Mouse (Mus musculus): ENCODE results near the gene Fkbp10. TPM values are rescaled to one million over a fixed set of nuclear protein-coding genes. Genes with fewer than 3 reads are reported as not detected.

The Fkbp10 gene
- polyA plus RNA-seq, 1 experiment, result 10.0 TPM

DNA sequence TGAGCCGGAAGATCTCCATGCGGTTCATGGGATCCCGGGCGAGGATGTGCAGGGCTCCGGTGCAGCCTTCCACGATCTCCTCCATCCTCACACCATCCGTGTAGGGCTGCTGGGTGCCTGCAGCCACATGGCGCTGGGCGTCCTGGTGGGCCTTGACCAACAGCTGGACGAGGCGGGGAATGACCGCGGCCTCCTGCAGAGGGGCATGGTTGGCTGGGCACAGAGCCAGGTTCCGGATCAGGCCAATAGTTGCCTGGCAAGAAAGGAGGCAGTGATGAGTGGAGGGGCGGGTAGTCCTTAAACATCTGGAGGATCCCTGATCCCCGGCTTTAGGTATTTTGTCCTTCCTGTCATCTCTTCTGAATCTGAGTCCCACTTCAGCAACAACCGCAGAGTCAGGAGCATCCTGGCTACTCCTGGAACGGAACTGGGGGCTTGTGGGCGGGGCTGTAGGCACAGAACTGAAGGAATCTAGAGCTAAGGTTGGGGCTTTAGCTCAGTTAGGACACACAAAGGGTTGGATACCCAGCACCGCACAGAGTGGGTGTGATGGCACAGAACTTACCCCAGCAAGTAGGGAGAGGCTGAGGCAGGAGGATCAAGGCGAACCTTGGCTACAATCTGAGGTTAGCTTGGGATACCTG is 38.6 kb upstream of the Fkbp10 start:
- TF ChIP-seq CTCF (IDR thresholded peaks at IDR 0.05; ENCODE audit: extremely low read depth, insufficient read length, insufficient replicate concordance, low read depth, low read length) (no peak), POLR2A (IDR thresholded peaks at IDR 0.05; ENCODE audit: low read depth, low read length) (no peak)
- no peaks in the 10 kb centered on the region; the same call in 1 of the 2 replicates for H3K4me1 ChIP-seq (ENCODE audit: control insufficient read depth, insufficient read depth, insufficient read length, low read length)
- WGBS, result 88% methylated on average over 21 of the region's 21 CpGs
- H3K4me3 ChIP-seq (ENCODE audit: low read depth, low read length), result no peak overlapping the region
- H3K27ac ChIP-seq (ENCODE audit: insufficient read depth, low read depth, low read length), result no peak overlapping the region
- peaks cover 86% of the 10 kb centered on the region for H3K36me3 ChIP-seq (ENCODE audit: control insufficient read depth, insufficient read depth, low read length)
- no peaks in the 10 kb centered on the region for H3K27me3 ChIP-seq (ENCODE audit: control insufficient read depth, insufficient read depth, low read length)

DNA sequence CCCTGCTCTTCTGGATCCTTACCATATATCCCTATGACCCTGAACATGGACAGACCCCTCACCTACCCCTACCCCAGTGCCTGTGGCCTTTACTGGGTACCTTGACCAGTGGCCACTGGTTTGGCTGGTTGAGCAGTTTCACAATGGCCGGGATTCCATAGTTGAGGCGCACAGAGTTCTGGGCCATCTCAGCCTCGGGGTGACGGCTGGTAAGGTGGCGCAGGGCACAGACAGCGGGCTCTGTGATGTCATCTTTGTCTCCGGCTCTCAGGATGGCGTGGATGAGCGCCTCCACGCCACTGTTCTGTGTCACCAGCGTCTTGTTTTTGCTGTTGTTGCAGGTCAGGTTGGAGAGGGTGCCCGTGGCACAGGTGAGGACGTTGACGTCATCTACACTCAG is 37.5 kb upstream of the Fkbp10 start:
- no peak overlapping the region for H3K4me3 ChIP-seq (ENCODE audit: low read depth, low read length)
- no peak overlapping the region for H3K27ac ChIP-seq (ENCODE audit: insufficient read depth, low read depth, low read length)
- H3K4me1 ChIP-seq (ENCODE audit: control insufficient read depth, insufficient read depth, insufficient read length, low read length), result no peaks in the 10 kb centered on the region; the same call in 1 of the 2 replicates
- 95% methylated on average over 14 of the region's 14 CpGs for WGBS
- H3K36me3 ChIP-seq (ENCODE audit: control insufficient read depth, insufficient read depth, low read length), result peaks cover 85% of the 10 kb centered on the region
- TF ChIP-seq POLR2A (IDR thresholded peaks at IDR 0.05; ENCODE audit: low read depth, low read length) (no peak), CTCF (IDR thresholded peaks at IDR 0.05; ENCODE audit: extremely low read depth, insufficient read length, insufficient replicate concordance, low read depth, low read length) (no peak)
- H3K27me3 ChIP-seq (ENCODE audit: control insufficient read depth, insufficient read depth, low read length), result no peaks in the 10 kb centered on the region

DNA sequence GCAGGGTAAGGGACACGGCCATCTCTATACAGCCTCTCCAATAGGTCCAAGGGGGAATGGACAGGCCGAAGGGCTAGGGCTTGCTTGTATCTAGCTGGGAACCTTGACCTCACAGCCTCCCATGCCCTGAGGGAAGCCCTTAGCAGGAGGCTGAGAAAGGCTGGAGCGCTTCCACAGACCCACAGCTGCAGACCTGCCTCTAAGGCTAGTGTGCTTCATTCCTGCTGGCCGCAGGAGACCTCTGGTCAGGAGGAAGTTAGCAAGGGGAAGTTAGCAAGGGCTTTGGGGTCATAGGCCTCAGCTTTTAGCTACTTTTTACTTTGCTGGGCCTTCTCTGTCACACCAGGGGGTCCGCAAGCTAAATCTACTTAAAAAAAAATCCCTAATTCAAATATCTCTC is 37.1 kb upstream of the Fkbp10 start:
- Histone ChIP-seq H3K36me3 (ENCODE audit: control insufficient read depth, insufficient read depth, low read length) (peaks cover 85% of the 10 kb centered on the region), H3K27ac (ENCODE audit: insufficient read depth, low read depth, low read length) (no peak overlapping the region), H3K27me3 (ENCODE audit: control insufficient read depth, insufficient read depth, low read length) (no peaks in the 10 kb centered on the region), H3K4me1 (ENCODE audit: control insufficient read depth, insufficient read depth, insufficient read length, low read length) (no peaks in the 10 kb centered on the region; the same call in 1 of the 2 replicates), H3K4me3 (ENCODE audit: low read depth, low read length) (no peak overlapping the region)
- WGBS, result 91% methylated on average over 5 of the region's 5 CpGs
- TF ChIP-seq POLR2A (IDR thresholded peaks at IDR 0.05; ENCODE audit: low read depth, low read length), result no peak
- TF ChIP-seq CTCF (IDR thresholded peaks at IDR 0.05; ENCODE audit: extremely low read depth, insufficient read length, insufficient replicate concordance, low read depth, low read length), result no peak

DNA sequence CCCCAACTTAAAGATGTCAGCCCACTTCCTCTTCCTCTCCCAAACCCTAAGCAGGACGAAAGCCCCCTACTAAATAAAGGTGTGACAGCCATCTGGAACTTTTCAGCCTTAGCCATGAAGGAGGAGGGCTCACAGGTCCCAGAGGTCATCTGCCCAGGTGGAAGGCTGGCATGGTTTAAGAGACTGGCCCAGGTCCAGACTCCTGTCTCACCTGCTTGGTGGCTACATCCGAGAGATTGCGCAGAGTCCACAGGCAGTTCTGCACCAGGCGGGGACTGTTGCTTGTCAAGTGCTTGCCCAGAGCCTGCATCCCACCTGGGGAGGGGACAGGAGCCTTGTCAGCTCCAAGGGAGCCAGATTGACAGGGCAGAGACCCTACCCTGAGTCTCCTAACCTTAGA is 36.2 kb upstream of the Fkbp10 start:
- H3K27me3 ChIP-seq (ENCODE audit: control insufficient read depth, insufficient read depth, low read length), result no peaks in the 10 kb centered on the region
- H3K4me1 ChIP-seq (ENCODE audit: control insufficient read depth, insufficient read depth, insufficient read length, low read length), result no peaks in the 10 kb centered on the region; the same call in 1 of the 2 replicates
- 76% methylated on average over 4 of the region's 4 CpGs for WGBS
- no peak overlapping the region for H3K27ac ChIP-seq (ENCODE audit: insufficient read depth, low read depth, low read length)
- TF ChIP-seq POLR2A (IDR thresholded peaks at IDR 0.05; ENCODE audit: low read depth, low read length), result no peak
- TF ChIP-seq CTCF (IDR thresholded peaks at IDR 0.05; ENCODE audit: extremely low read depth, insufficient read length, insufficient replicate concordance, low read depth, low read length), result no peak
- H3K4me3 ChIP-seq (ENCODE audit: low read depth, low read length), result no peak overlapping the region
- H3K36me3 ChIP-seq (ENCODE audit: control insufficient read depth, insufficient read depth, low read length), result peaks cover 84% of the 10 kb centered on the region

DNA sequence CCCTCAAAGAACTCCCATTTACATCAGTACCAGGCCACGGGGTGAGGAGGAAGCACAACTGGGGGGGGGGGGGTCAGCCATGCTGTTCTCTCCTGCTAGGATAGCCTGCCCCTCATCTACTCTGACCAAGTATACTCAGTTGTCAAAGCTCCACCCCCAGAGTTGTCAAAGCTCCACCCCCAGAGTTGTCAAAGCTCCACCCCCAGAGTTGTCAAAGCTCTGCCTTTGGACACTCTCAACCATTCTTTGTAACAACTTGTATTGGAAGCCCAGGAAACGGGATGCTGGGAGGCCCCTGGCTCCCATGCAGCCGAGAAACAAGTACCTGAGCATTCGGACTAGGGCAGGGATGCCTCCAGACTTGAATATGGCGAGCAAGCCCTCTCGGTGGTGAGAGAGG is 32.8 kb upstream of the Fkbp10 start:
- Histone ChIP-seq H3K36me3 (ENCODE audit: control insufficient read depth, insufficient read depth, low read length) (peaks cover 79% of the 10 kb centered on the region), H3K4me1 (ENCODE audit: control insufficient read depth, insufficient read depth, insufficient read length, low read length) (peaks cover 14% of the 10 kb centered on the region), H3K4me3 (ENCODE audit: low read depth, low read length) (no peak overlapping the region), H3K27ac (ENCODE audit: insufficient read depth, low read depth, low read length) (no peak overlapping the region), H3K27me3 (ENCODE audit: control insufficient read depth, insufficient read depth, low read length) (no peaks in the 10 kb centered on the region)
- 90% methylated on average over 6 of the region's 6 CpGs for WGBS
- no peak for TF ChIP-seq POLR2A (IDR thresholded peaks at IDR 0.05; ENCODE audit: low read depth, low read length)
- no peak for TF ChIP-seq CTCF (IDR thresholded peaks at IDR 0.05; ENCODE audit: extremely low read depth, insufficient read length, insufficient replicate concordance, low read depth, low read length)

DNA sequence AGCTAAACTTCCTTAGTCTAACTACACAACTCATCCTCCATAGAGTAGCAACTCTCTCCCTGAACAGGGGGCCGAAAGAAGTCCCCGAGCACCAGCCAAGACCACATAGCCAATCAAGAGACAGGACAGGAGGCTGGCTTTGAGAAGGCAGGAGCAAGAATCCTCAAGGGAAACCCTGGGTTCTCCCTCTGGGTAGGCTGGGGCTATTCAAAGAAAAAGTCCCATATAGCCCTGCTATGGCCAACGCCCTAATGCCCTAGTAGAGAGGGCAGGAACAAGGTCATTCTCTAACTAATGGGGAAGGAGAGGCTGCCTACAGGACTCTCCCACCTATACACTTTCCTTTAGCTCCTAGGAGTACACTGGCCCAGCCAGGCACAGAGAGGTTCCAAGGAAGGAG is 30.5 kb upstream of the Fkbp10 start:
- 96% methylated on average over 3 of the region's 3 CpGs for WGBS
- Histone ChIP-seq H3K4me3 (ENCODE audit: low read depth, low read length) (no peak overlapping the region), H3K27me3 (ENCODE audit: control insufficient read depth, insufficient read depth, low read length) (no peaks in the 10 kb centered on the region)

DNA sequence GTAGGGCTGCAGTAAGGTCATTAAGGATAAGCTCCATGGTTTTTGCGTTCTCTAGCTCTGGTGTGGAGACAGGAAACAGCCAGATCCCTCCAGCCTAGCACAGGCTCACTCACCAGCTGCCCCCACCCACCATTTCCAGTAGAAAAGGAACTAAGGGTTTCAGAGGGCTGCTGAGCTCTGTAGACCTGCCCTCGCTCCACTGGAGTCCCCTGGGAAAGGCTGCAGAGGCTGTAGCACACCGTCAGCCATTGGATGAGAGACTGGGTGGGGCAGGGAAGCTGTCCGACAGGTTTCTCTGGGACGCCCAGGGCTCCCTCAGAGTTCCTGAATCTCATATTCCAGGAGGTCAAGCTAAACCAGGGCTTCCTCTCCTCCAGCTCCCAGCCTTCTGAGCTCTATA is 28.9 kb upstream of the Fkbp10 start:
- TF ChIP-seq CTCF (IDR thresholded peaks at IDR 0.05; ENCODE audit: extremely low read depth, insufficient read length, insufficient replicate concordance, low read depth, low read length), result no peak
- TF ChIP-seq POLR2A (IDR thresholded peaks at IDR 0.05; ENCODE audit: low read depth, low read length), result no peak
- Histone ChIP-seq H3K27me3 (ENCODE audit: control insufficient read depth, insufficient read depth, low read length) (no peaks in the 10 kb centered on the region), H3K27ac (ENCODE audit: insufficient read depth, low read depth, low read length) (peak overlapping the region; percentile 74), H3K36me3 (ENCODE audit: control insufficient read depth, insufficient read depth, low read length) (peaks cover 49% of the 10 kb centered on the region), H3K4me1 (ENCODE audit: control insufficient read depth, insufficient read depth, insufficient read length, low read length) (peaks cover 44% of the 10 kb centered on the region), H3K4me3 (ENCODE audit: low read depth, low read length) (no peak overlapping the region)
- WGBS, result 26% methylated on average over 5 of the region's 5 CpGs

More for the DNA sequence above, 30.5 kb upstream of the Fkbp10 start:
- H3K27ac ChIP-seq (ENCODE audit: insufficient read depth, low read depth, low read length), result no peak overlapping the region
- H3K36me3 ChIP-seq (ENCODE audit: control insufficient read depth, insufficient read depth, low read length), result peaks cover 59% of the 10 kb centered on the region
- TF ChIP-seq POLR2A (IDR thresholded peaks at IDR 0.05; ENCODE audit: low read depth, low read length) (no peak), CTCF (IDR thresholded peaks at IDR 0.05; ENCODE audit: extremely low read depth, insufficient read length, insufficient replicate concordance, low read depth, low read length) (no peak)
- peaks cover 30% of the 10 kb centered on the region for H3K4me1 ChIP-seq (ENCODE audit: control insufficient read depth, insufficient read depth, insufficient read length, low read length)
